In genomic region chr9:116876786-116877185, GRCm38 (mm10) we compare ENCODE assay signal across 19 mouse cellular contexts.
DNase-seq lines count a peak whose midpoint lies in the region; ATAC-seq and TF ChIP-seq lines count a peak whose summit lies in the region.
"Had no signal": no experiment of that assay in that cellular context is flagged by ENCODE, and none has a peak within 500 bp of the region (broad histone marks: within the 10 kb centered on the region; RNA-seq: fewer than 3 reads in every experiment).

No protein-coding gene starts in this region.

- peaks cover 11% of the 10 kb centered on the region; the same call in 1 of the 2 replicates for H3K9me3 ChIP-seq in lung, embryonic 14.5 days (ENCODE audit: low read depth, low read length)

- DNase-seq in lung, embryonic 14.5 days = peak; percentile 65
- no peak for DNase-seq in lung, adult 18-20 months
- peak; percentile 27 for DNase-seq in MN1 (ENCODE audit: low spot score)
- DNase-seq in brain, embryonic 14.5 days (ENCODE audit: low read depth) = peak; percentile 43
- DNase-seq in kidney, postnatal 14 days = peak; percentile 77
- DNase-seq in thymus, adult 18-20 months = no peak
- no peak for DNase-seq in left cerebral cortex, adult 11 months (ENCODE audit: low spot score)
- DNase-seq: adrenal gland, adult 8-10 months; cerebellum, adult 9-11 months; gastrocnemius, adult 2 months; heart, postnatal 36 days; spleen, adult 18-20 months; thymus, postnatal 4 days had no signal

- WGBS in lung, embryonic 14.5 days = 42% methylated on average over 3 of the region's 3 CpGs

- TF ChIP-seq CTCF in lung, embryonic 14.5 days (IDR thresholded peaks at IDR 0.05; ENCODE audit: low read depth) = no peak
- no peak for TF ChIP-seq CTCF in brain, embryonic 14.5 days (IDR thresholded peaks at IDR 0.05; ENCODE audit: borderline replicate concordance, extremely low read depth, insufficient read depth, insufficient read length)

- H3K4me1 ChIP-seq in lung, embryonic 14.5 days (ENCODE audit: insufficient read depth) = peaks cover 26% of the 10 kb centered on the region
- H3K4me1 ChIP-seq: midbrain, embryonic 12.5 days had no signal

- H3K9ac ChIP-seq in lung, embryonic 14.5 days = no peak overlapping the region
- H3K9ac ChIP-seq: embryonic facial prominence, embryonic 15.5 days; hindbrain, embryonic 14.5 days; midbrain, embryonic 12.5 days; neural tube, embryonic 15.5 days had no signal

- ATAC-seq in lung, embryonic 14.5 days (ENCODE audit: insufficient read depth) = no peak
- ATAC-seq: forebrain, embryonic 16.5 days had no signal

- no peak for TF ChIP-seq POLR2A in brain, embryonic 14.5 days (IDR thresholded peaks at IDR 0.05; ENCODE audit: borderline replicate concordance, extremely low read depth, insufficient read depth, insufficient read length, poor library complexity, severe bottlenecking)

- H3K4me3 ChIP-seq in lung, embryonic 14.5 days (ENCODE audit: low read depth, low read length) = no peak overlapping the region
- H3K4me3 ChIP-seq: embryonic facial prominence, embryonic 15.5 days; gastrocnemius, adult 2 months; midbrain, embryonic 12.5 days; neural tube, embryonic 15.5 days had no signal

- no peaks in the 10 kb centered on the region for H3K27me3 ChIP-seq in lung, embryonic 14.5 days (ENCODE audit: insufficient read depth, low read length)
- H3K27me3 ChIP-seq: embryonic facial prominence, embryonic 15.5 days; midbrain, embryonic 12.5 days; neural tube, embryonic 15.5 days had no signal

- peak overlapping the region; percentile 70; the same call in 1 of the 2 replicates for H3K27ac ChIP-seq in lung, embryonic 14.5 days (ENCODE audit: low read depth)
- H3K27ac ChIP-seq: embryonic facial prominence, embryonic 15.5 days; gastrocnemius, adult 2 months; hindbrain, embryonic 14.5 days; midbrain, embryonic 12.5 days; neural tube, embryonic 15.5 days had no signal

- no peaks in the 10 kb centered on the region for H3K36me3 ChIP-seq in lung, embryonic 14.5 days (ENCODE audit: insufficient read depth)
- H3K36me3 ChIP-seq: midbrain, embryonic 12.5 days; neural tube, embryonic 15.5 days had no signal

- H3K4me2 ChIP-seq in lung, embryonic 14.5 days = no peak overlapping the region
- H3K4me2 ChIP-seq: embryonic facial prominence, embryonic 15.5 days; hindbrain, embryonic 14.5 days; liver, embryonic 11.5 days; midbrain, embryonic 12.5 days; neural tube, embryonic 15.5 days had no signal

Comparison
In these comparisons a context has a peak if more than half of its experiments do, and no peak if none do; other contexts are left out.
1. DNase-seq: peak in lung, embryonic 14.5 days (single experiment), MN1 (single experiment), brain, embryonic 14.5 days (single experiment) and kidney, postnatal 14 days (single experiment); none in lung, adult 18-20 months (0 of 2), thymus, adult 18-20 months (0 of 2) and left cerebral cortex, adult 11 months (single experiment).